Mouse (Mus musculus) CH12.LX (cell line): ENCODE measurements around the gene Atp1a1.

Experiments used
- BHLHE40 ChIP-seq: IDR thresholded peaks from 2 replicates; pipeline ENCODE4 v1.6.1; 2011; ENCODE audit warnings: mild to moderate bottlenecking, low read depth, low read length, improper control_type of control experiment
- CTCF ChIP-seq, 2 experiments: IDR thresholded peaks in 1 of 2; conservative IDR thresholded peaks in 1 of 2; 2 replicates each; pipeline ENCODE4 v1.5.1; 2011 to 2012; ENCODE audit warnings: low read depth in 2 of 2, low read length in 2 of 2, improper control_type of control experiment in 1 of 2, inconsistent platforms in 1 of 2, mild to moderate bottlenecking in 1 of 2, moderate library complexity in 1 of 2
- ELF1 ChIP-seq: IDR thresholded peaks from 2 replicates; pipeline ENCODE4 v1.6.1; 2014; ENCODE audit warnings: low read depth, mild to moderate bottlenecking, inconsistent platforms, low read length, improper control_type of control experiment
- EP300 ChIP-seq: IDR thresholded peaks from 2 replicates; pipeline ENCODE4 v1.6.1; 2011; ENCODE audit warnings: low read length, improper control_type of control experiment
- HCFC1 ChIP-seq: IDR thresholded peaks from 2 replicates; pipeline ENCODE4 v1.6.1; 2012; ENCODE audit warnings: low read depth, mild to moderate bottlenecking, inconsistent platforms, low read length, improper control_type of control experiment
- MAFK ChIP-seq: IDR thresholded peaks from 2 replicates; pipeline ENCODE4 v1.6.1; 2011; ENCODE audit warnings: low read length, improper control_type of control experiment; ENCODE audit not compliant: insufficient replicate concordance
- MAX ChIP-seq: IDR thresholded peaks from 2 replicates; pipeline ENCODE4 v1.6.1; 2011; ENCODE audit warnings: low read length, improper control_type of control experiment
- MEF2A ChIP-seq: IDR thresholded peaks from 2 replicates; pipeline ENCODE4 v1.6.1; 2014; ENCODE audit warnings: low read depth, mild to moderate bottlenecking, inconsistent platforms, low read length, improper control_type of control experiment, borderline replicate concordance
- POLR2A ChIP-seq: IDR thresholded peaks from 2 replicates; pipeline ENCODE4 v1.6.1; 2011; ENCODE audit warnings: low read depth, mild to moderate bottlenecking, improper control_type of control experiment, low read length
- RCOR1 ChIP-seq: conservative IDR thresholded peaks from 2 replicates; pipeline ENCODE4 v1.6.1; 2012; ENCODE audit warnings: low read depth, mild to moderate bottlenecking, inconsistent platforms, low read length, improper control_type of control experiment
- SIN3A ChIP-seq: IDR thresholded peaks from 2 replicates; pipeline ENCODE4 v1.6.1; 2012; ENCODE audit warnings: low read length, improper control_type of control experiment, inconsistent platforms
- TCF12 ChIP-seq: IDR thresholded peaks from 2 replicates; pipeline ENCODE4 v1.6.1; 2014; ENCODE audit warnings: low read depth, mild to moderate bottlenecking, inconsistent platforms, low read length, improper control_type of control experiment
- USF2 ChIP-seq: conservative IDR thresholded peaks from 2 replicates; pipeline ENCODE4 v1.6.1; 2011; ENCODE audit warnings: low read depth, low read length, improper control_type of control experiment
- ZMIZ1 ChIP-seq: IDR thresholded peaks from 2 replicates; pipeline ENCODE4 v1.6.1; 2012; ENCODE audit warnings: low read depth, mild to moderate bottlenecking, inconsistent platforms, low read length, improper control_type of control experiment

GRCm38 (mm10) chr3:101628255-101628654 lies 23.8 kb upstream of the Atp1a1 start:
- TF ChIP-seq CTCF (conservative IDR thresholded peaks at IDR 0.05 in 1 of 2, IDR thresholded peaks at IDR 0.05 in 1 of 2; ENCODE audit: low read depth in 2 of 2, low read length in 2 of 2) (no peak), USF2 (no peak), POLR2A (no peak), MAFK (no peak), ELF1 (no peak), MAX (no peak), ZMIZ1 (no peak), RCOR1 (no peak), SIN3A (no peak), BHLHE40 (no peak), EP300 (no peak), MEF2A (no peak), TCF12 (no peak), HCFC1 (no peak)
